Mouse (Mus musculus): ENCODE results near the gene Slc16a7. TPM values are rescaled to one million over a fixed set of nuclear protein-coding genes. Genes with fewer than 3 reads are reported as not detected.

Gene Slc16a7
- total RNA-seq (2021): 1 to 10 TPM; 2.5 to 4.4 TPM
- long read RNA-seq, experiment 1: 0 reads
- long read RNA-seq, experiment 2: 0 reads

GRCm38 (mm10) chr10:125388876-125389786 lies at the start of gene Slc16a7:
Gene Slc16a7, minus strand, starts transcription at chr10:125389465.
- intact Hi-C loops (cut with DNase I): no loop called here
- peak in 1 of 2 experiments; percentile 40 for DNase-seq

- intact Hi-C loops (cut with DNase I): no loop called here
- DNase-seq: no peak
Measured at GRCm38 (mm10) chr10:125418795-125419194, 29.5 kb upstream of the Slc16a7 start.

GRCm38 (mm10) chr10:125399796-125400195 lies 10.5 kb upstream of the Slc16a7 start:
- no peak for DNase-seq
- intact Hi-C loops (cut with DNase I): no loop called here

- DNase-seq: no peak
- intact Hi-C loops (cut with DNase I): no loop called here
Measured at GRCm38 (mm10) chr10:125390011-125390410, 746 bp upstream of the Slc16a7 start.

- intact Hi-C loops (cut with DNase I): no loop called here
- DNase-seq: no peak
Measured at GRCm38 (mm10) chr10:125388481-125388875, 787 bp downstream of the Slc16a7 start.

GRCm38 (mm10) chr10:125387782-125388415 lies 1.4 kb downstream of the Slc16a7 start:
- intact Hi-C loops (cut with DNase I): no loop called here
- DNase-seq: no peak

- no peak for DNase-seq
- intact Hi-C loops (cut with DNase I): no loop called here
Measured at GRCm38 (mm10) chr10:125375526-125375925, 13.7 kb downstream of the Slc16a7 start.

GRCm38 (mm10) chr10:125372666-125373065 lies 16.6 kb downstream of the Slc16a7 start:
- intact Hi-C loops (cut with DNase I): no loop called here
- no peak for DNase-seq

- no peak for DNase-seq
- intact Hi-C loops (cut with DNase I): no loop called here
Measured at GRCm38 (mm10) chr10:125371451-125371850, 17.8 kb downstream of the Slc16a7 start.

GRCm38 (mm10) chr10:125370037-125370610 lies 19.1 kb downstream of the Slc16a7 start:
- intact Hi-C loops (cut with DNase I): no loop called here
- DNase-seq: no peak

- no peak for DNase-seq
- intact Hi-C loops (cut with DNase I): no loop called here
Measured at GRCm38 (mm10) chr10:125358479-125358878, 30.8 kb downstream of the Slc16a7 start.

- DNase-seq: no peak
- intact Hi-C loops (cut with DNase I): no loop called here
Measured at GRCm38 (mm10) chr10:125352805-125353204, 36.5 kb downstream of the Slc16a7 start.

GRCm38 (mm10) chr10:125348171-125348570 lies 41.1 kb downstream of the Slc16a7 start:
- no peak for DNase-seq
- intact Hi-C loops (cut with DNase I): no loop called here

GRCm38 (mm10) chr10:125347149-125347548 lies 42.1 kb downstream of the Slc16a7 start:
- no peak for DNase-seq
- intact Hi-C loops (cut with DNase I): no loop called here

GRCm38 (mm10) chr10:125346364-125346763 lies 42.9 kb downstream of the Slc16a7 start:
- DNase-seq: no peak
- intact Hi-C loops (cut with DNase I): no loop called here

- intact Hi-C loops (cut with DNase I): no loop called here
- DNase-seq: no peak
Measured at GRCm38 (mm10) chr10:125345583-125345982, 43.7 kb downstream of the Slc16a7 start.

- intact Hi-C loops (cut with DNase I): no loop called here
- DNase-seq: no peak
Measured at GRCm38 (mm10) chr10:125342204-125342603, 47.1 kb downstream of the Slc16a7 start.

- DNase-seq: no peak
- intact Hi-C loops (cut with DNase I): no loop called here
Measured at GRCm38 (mm10) chr10:125333799-125334198, 55.5 kb downstream of the Slc16a7 start.

- intact Hi-C loops (cut with DNase I): no loop called here
- DNase-seq: no peak
Measured at GRCm38 (mm10) chr10:125331334-125331733, 57.9 kb downstream of the Slc16a7 start.

GRCm38 (mm10) chr10:125328331-125329063 lies 60.8 kb downstream of the Slc16a7 start:
- intact Hi-C loops (cut with DNase I): no loop called here
- no peak for DNase-seq

Measured in gastrocnemius, postnatal 36 days (tissue).